Mouse (Mus musculus) stomach, adult 2 months (tissue): Measurements from ENCODE around the gene Hcfc1. TPM values are rescaled to one million over a fixed set of nuclear protein-coding genes. Genes with fewer than 3 reads are reported as not detected.

ENCODE experiments used
- polyA plus RNA-seq: library from polyadenylated mRNA; depleted of rRNA; stranded (reverse); fragments of >200 nt; gene quantifications from 2 replicates; pipeline ENCODE4 v1.2.3, GENCODE M21; 2012; rRNA removed

Gene Hcfc1
- 33.9 and 36.4 TPM in 2 replicates for polyA plus RNA-seq

DNA sequence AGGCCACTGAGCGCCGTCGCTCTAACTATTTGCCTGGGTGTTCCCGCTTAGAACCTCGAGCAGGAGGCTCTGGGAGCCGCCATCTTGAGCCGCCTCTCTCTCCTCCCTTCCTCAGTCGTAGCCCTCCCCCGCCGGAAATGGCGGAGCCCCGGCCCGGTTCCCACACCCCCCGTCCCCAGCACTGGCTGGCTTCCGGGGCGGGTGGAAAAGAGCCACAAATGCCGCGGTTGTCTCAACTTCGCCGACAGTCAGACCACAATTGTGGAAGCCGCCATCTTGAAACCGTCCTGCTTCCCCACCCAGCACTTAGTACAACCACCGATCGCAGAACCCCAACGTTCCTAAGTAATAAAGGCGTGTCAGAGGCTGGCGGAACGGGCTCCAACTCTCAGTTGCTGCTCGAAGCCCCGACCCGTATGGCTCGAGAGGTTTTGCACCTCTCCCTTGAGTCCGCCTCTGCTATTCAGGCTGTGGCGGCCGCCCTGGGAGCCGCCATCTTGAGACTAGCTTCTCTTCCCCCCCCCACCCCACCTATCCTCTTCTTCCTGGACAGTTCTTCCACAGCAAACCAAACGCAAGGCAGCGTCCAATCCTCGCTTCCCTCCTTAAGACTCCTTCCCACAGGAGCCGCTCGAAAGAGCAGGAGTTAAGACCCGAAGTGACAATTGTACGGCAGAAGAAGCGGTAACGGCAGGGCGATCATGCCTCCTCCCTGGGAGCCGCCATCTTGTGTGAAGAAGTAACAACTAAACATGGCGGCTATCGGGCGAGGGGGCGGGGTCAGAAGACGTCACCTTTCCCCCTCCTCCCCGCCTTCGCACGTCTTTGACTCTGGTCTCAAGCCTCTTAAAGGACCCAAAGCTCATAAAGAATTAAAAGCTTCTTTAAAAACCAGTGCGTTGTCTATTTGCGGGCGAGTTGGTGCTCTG is at the start of gene Hcfc1:
Gene Hcfc1, minus strand, starts transcription at position 110 of the 929 bp plus-strand sequence.

DNA sequence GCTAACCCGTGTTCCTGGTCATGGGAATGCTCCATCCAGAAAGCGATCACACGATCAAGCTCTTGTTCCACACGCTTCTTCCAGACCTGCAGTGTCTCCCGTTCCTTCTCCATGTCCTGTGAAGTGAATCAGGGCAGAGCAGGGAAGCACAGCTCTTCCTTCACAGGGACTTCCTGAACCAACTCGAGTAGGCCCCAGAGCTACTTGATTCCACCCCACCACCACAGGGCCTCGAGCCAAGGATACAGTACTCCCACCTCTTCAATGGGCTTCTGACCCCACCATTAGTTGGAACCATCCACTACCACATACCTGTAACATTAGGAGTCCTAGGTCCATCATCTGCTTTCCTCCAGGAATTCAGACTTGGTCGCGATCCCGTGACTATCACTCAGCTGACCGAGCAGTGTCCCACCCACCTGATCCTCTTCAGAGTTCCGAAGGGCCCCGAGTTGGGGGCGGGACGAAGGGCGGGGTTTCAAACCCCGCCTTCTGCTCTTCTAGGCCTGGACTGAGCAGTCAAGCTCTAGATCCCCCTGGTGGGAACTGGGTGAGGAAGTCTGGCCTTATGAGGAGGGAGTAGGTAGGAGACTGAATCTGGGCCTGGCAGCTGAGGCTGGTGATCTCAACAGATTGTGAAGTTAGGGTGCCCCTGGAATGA is 35.6 kb downstream of the Hcfc1 start, which contains the start of gene Renbp:
Gene Renbp, minus strand, starts transcription at position 449 of the 661 bp plus-strand sequence.

DNA sequence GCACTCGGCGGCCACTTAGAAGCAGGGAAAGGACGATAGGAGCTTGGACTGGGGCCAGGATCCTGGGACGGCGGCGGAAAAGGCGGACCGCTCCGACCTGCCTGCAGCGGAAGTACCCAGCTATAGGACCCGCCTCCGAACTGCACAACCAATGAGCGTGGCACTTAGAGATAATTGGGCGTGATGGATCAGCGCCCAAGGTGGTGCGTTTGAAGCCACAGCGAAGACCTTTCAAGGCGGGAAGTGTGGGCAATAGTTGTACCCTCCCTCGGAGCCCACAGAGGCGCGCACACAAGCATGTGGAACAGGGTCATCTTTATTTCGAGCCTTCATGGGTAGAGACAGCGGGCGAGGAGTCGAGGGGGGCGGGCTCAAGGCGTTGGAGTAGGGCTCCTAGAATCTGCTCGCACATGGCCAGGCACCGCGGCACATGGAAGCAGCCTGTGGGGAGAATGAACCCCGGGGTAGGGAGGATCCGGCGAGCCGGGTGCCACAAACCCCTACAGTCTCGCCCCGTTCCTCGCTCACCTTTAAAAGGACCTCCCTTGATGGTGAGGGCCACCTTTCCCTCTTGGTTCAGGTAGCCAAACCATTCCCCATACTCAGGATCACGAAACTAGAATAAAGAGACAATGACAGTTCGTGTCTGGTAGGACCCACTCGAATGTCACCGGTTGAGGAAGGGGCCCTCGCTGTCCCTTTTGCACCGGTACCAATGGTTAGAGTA is 44.2 kb downstream of the Hcfc1 start, which contains the start of the genes Arhgap4 and Naa10:
Gene Arhgap4, minus strand, starts transcription at position 48 of the 727 bp plus-strand sequence.
Gene Naa10, minus strand, starts transcription at position 122 of the 727 bp plus-strand sequence.

DNA sequence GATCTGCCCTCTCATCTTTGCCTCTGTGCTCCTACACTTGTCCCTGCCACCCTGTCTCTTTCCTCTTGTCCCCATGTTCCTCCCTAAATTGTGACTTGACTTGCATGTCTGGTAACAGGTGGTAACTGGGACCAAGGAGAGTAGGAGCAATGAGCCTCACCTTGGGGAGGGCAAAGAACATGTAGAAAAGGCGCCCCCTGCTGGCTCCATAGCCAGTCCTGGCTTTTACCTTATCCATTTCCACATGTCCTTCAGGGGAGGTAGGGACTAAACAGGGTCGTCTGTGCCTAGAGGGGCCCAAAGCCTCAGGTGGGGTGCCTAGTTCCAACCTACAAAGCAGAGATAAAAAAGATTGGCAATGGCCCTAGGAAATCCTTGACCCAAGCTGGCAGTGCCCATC is 70.4 kb downstream of the Hcfc1 start, which contains the start of gene L1cam:
Gene L1cam, minus strand, starts transcription at position 387 of the 400 bp plus-strand sequence.

Other genes with a start within 250 kb of the Hcfc1 start
- gene Abcd1, start 249.8 kb downstream of the Hcfc1 start, polyA plus RNA-seq = 6.8 and 7.9 TPM in 2 replicates
- gene Plxnb3, start 209.3 kb downstream of the Hcfc1 start, polyA plus RNA-seq = 0.62 and 1.2 TPM in 2 replicates
- gene Srpk3, start 192.0 kb downstream of the Hcfc1 start, polyA plus RNA-seq = 4.5 and 7.2 TPM in 2 replicates
- 58.7 and 79.3 TPM in 2 replicates for gene Idh3g, start 179.5 kb downstream of the Hcfc1 start, polyA plus RNA-seq
- 200 and 291 TPM in 2 replicates for gene Ssr4, start 179.3 kb downstream of the Hcfc1 start, polyA plus RNA-seq
- gene Pdzd4, start 141.4 kb downstream of the Hcfc1 start, polyA plus RNA-seq = 1.1 and 1.2 TPM in 2 replicates
- not detected in 2 replicates for gene Avpr2, start 74.3 kb downstream of the Hcfc1 start, polyA plus RNA-seq
- 3.9 and 7.1 TPM in 2 replicates for gene L1cam, start 70.3 kb downstream of the Hcfc1 start, polyA plus RNA-seq
- gene Arhgap4, start 44.5 kb downstream of the Hcfc1 start, polyA plus RNA-seq = 5.4 and 6.4 TPM in 2 replicates
- gene Naa10, start 44.4 kb downstream of the Hcfc1 start, polyA plus RNA-seq = 23.5 and 31.0 TPM in 2 replicates
- gene Renbp, start 35.5 kb downstream of the Hcfc1 start, polyA plus RNA-seq = 1.8 and 2.2 TPM in 2 replicates
- gene Irak1, start 57.6 kb upstream of the Hcfc1 start, polyA plus RNA-seq = 84.8 and 95.6 TPM in 2 replicates
- not detected in 2 replicates for gene Opn1mw, start 161.1 kb upstream of the Hcfc1 start, polyA plus RNA-seq
- gene Mecp2, start 169.0 kb upstream of the Hcfc1 start, polyA plus RNA-seq = 1.00 and 1.5 TPM in 2 replicates
- gene Tex28, start 201.5 kb upstream of the Hcfc1 start, polyA plus RNA-seq = not detected in 2 replicates
- 0.03 TPM in 1 of 2 replicates, not detected in the other for gene Tktl1, start 210.9 kb upstream of the Hcfc1 start, polyA plus RNA-seq